Mouse (Mus musculus) layer of hippocampus, adult 9-11 months (tissue): ENCODE data around the gene Vmn1r204.
"Not testable (repeated sequence)": the region's sequence is repeated elsewhere in the genome, so short reads cannot be mapped to it uniquely, and the experiment has no call there.

ENCODE experiments used
- DNase-seq: peaks from one replicate; pipeline ENCODE4 v3.0.0; 2022

The Vmn1r204 gene

GRCm38 (mm10) chr13:22552898-22553297 lies at the start of gene Vmn1r204:
Gene Vmn1r204 (plus strand): TSS chr13:22553198.
- DNase-seq, result not testable (repeated sequence)

- DNase-seq, result no peak
Observed at GRCm38 (mm10) chr13:22505281-22505680, 47.7 kb upstream of the Vmn1r204 start, which contains the start of gene Vmn1r202. Gene Vmn1r202 (minus strand): TSS chr13:22505381.

GRCm38 (mm10) chr13:22517814-22518213 lies 35.2 kb upstream of the Vmn1r204 start, which contains the start of gene Vmn1r203:
Gene Vmn1r203 (plus strand): TSS chr13:22518114.
- DNase-seq, result no peak

GRCm38 (mm10) chr13:22574911-22575310 lies 21.9 kb downstream of the Vmn1r204 start:
- DNase-seq, result not testable (repeated sequence)

GRCm38 (mm10) chr13:22583336-22583735 lies 30.3 kb downstream of the Vmn1r204 start:
- DNase-seq, result not testable (repeated sequence)

GRCm38 (mm10) chr13:22592900-22593299 lies 39.9 kb downstream of the Vmn1r204 start, which contains the start of gene Vmn1r205:
Gene Vmn1r205 (minus strand): TSS chr13:22593000.
- no peak for DNase-seq
